Mouse (Mus musculus) ovary, postnatal 14 days (tissue): ENCODE results near the gene Als2.

Experiments used
- DNase-seq: peaks from one replicate; pipeline ENCODE4 v3.0.0; 2022; ENCODE audit warnings: low spot score

Gene Als2

DNA sequence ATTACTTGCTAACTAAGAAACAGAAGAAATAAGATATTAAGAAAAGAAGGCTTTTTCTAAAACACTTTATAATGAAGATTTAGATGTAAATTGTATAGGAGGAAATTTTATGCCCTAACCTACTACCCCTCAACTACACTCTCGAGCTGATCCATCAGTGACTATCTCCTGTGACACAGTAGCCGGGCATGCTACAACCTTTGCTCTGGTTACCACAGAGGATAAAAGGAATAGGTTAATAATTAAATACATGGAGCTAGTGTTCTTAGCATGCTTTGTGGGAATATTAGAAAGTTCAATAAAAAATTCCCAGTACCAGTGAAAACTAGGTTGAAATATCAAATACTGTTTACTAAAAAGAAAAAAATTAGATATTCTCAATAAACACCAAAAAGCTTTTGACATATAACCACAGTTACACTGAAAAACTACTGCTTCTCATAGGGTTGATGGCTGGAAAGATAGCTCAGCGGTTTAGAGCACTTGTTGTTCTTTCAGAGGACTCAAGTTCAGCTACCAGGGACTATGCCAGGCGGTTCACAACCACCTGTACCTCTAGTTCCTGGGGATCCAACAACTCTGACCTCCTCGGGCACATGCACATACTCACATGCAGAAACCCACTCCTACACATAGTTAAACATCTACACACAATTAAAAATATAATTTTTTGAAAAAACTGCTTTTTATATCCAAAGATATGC, 24.8 kb downstream of the Als2 start:
- no peak for DNase-seq

DNA sequence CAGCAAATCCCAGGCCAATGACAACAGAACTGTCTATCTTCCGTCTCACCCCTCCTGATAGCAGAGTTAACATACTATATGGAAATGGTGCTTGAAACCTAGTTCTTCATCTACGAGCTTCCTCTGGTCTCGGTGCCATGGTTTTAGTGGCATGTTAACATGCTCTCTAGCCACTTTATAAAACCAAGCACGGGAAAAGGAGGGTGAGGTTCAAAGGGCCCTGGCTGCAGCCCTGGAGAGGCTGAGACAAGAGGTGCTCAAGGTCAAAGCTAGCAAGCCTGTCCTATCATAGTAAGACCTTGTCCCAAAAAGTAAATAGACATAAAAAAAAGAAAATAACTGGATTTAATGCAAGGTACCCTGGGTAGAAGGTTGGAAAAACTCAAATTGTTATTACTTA, 25.4 kb downstream of the Als2 start:
- no peak for DNase-seq

DNA sequence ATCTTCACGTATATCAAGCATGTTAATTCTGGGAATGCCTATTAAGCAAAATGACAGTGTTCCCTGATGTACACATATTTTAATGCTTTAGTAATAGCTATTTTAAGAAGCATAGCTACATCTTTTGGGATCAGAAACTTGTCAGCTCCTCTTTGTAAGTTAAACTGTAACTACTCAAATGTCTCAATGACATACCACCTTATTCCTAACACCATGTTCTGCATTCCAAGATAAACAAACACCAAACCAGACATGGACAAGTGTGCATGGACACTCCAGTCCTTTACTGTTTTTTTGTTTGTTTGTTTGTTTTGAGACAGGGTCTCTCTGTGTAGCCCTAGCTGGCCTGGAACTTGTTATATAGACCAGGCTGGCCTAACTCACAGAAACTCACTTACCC, 28.7 kb downstream of the Als2 start:
- no peak for DNase-seq

DNA sequence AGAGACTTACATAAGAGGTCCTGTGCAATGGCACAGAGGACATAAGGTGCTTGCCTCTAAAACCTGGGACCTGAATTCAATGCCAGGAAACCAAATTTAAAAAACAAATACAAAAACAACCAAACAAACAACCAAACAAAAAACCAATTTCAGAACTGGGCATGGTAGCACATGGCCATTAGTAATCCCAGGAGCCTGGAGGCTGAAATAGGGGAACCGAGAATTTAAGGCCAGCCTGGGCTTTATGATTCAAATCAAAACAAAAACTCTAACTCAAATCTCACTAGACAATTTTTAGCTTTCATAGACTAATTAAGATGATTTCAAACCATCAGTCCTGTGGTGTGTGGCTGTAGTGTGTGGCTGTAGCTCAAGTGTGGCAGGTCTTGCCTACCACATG, 32.5 kb downstream of the Als2 start:
- no peak for DNase-seq

DNA sequence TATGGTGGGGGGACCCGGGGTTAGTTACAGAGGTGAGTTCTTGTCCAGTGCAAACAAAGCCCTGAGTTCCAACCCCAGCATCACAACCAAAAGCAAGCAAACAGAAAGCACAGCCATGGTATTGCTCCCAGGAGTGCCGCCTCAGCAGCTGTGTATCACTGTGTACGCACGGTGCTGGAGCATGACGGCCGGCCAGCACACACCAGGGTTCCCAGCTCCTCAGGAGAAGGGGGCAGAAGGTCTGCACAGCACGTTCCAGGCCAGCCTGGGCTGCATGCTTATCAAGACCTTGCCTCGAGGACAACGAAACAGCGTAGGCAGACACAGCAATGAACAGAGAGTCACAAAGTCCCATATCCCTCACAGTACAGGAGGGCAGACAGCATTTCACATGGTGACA, 34.7 kb downstream of the Als2 start:
- DNase-seq, result no peak

DNA sequence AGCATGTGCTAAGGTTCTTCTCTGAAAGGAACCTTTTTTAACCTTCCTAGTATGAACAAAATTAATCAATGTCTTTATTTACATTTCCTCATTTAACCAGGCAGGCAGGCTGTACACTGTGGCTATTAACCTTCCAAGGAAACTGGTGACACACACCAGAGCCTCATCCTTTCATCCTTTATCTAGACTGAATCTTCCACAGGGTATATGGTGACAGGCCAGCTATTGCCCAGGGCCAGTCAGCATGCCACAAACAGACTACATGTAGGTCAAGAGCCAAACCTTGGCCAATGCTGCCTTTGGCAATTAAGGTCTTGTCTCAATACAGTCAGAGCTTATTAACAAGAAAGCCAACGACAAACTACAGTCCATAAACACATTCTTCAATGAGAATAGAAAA, 35.5 kb downstream of the Als2 start:
- no peak for DNase-seq

DNA sequence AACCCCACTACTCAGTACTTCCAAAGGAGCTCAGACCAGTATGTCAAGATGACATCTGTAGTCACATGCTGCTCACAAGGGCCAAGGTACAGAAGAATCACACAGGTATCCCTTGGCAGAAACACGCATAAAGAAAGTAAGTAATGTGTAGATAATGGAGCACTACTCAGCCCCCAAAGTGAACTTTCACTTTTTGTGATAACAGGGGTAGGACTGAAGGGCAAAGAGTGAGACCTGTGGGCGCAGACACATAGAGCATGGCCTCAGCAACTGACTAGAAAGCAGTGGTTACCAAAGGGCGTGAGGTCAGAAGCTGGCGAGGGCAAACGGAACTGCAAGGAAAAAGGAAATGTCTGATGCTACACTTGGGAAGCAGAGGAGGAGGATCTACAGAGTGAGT, 36.1 kb downstream of the Als2 start:
- DNase-seq, result no peak

DNA sequence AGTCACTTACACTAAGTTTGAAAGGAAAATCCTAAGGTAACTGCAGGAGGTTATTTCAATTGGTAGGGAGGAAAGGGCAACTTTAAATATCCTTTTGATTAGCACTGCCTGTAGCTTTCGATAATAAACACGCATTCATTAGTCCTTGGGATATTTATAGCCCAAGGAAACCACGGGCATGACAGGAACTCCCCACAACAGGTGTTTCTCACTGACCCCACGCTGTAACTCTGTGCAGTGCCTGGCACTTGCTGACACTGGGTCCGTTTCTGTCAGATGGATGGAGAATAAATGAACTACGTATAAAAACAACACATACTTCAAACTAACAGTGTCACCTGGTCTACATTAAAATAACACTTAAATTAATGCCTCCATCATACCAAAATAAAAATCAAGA, 42.1 kb downstream of the Als2 start:
- DNase-seq, result no peak

DNA sequence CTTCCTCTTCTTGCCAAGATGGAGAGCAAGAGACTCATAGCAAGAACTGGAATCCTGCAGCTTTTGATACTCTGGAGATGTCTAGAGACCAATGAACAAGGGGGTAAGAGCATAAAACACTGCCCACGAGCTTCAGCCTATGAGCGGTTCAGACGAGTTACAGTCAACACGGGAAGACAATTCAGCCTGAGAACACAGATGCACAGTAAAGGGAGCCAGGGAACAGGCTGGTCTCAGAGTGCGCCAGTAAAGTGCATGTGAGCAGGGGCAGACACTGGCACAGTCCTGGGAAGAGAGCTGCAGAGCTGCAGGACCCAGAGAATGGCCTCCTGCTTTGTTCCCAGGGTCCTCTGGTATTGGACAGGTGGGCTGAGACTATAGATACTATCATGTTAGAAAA, 49.2 kb downstream of the Als2 start:
- DNase-seq, result no peak

DNA sequence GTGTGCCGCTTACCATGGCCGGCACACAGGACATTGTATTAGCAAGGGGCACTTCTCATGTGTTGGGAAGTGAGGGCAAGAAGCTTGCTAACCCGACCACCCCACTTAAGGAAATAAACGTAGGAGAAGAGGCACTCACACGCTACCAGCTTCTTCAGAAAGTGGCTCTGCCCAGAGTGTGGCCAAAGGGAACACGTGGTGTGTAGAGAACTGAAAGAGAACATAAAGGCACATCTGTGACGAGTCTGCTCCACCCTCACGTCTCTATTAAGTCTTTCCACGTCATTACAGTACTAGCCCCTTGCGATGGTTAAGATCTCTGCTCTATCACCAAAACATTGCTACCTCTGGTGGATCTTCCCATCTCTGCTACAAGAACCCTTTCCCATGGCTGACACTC, 50.7 kb downstream of the Als2 start:
- DNase-seq, result no peak

DNA sequence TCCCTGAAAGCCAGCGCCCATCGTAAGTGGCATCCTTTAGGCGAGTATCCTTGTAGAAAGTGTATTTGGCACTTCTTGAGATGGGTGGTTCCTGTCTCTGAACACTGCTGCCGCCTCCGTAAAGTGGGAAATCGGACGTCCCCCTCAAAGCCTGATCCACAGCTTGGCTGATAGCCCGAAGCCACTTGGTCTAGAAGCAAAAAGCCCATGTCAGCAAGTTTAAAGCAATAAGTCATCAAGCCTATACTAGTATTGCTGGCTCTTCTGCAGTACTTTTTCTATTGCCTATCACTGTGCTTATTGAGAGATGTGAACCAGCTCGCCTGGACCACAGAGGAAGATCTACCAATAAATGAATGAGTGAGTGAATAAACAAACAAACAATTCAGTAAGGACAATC, 51.6 kb downstream of the Als2 start:
- DNase-seq, result no peak

DNA sequence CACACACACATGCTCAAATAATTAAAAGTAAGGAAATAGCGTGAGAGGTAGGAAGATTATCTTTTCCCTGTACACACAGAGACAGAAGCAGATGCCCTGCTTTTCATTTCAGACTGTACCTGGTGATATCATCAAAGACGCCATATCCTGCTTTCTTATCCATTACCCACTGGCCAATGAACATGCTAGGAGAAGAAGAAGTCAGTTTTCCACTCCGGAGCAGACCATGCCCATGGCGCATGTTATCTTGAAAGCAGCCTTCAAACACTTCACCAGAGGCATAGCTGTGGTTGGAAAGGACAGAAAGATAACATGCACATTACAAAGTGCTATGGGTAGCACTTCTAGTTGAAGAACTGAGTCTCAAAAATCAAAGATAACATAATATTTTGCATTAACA, 54.0 kb downstream of the Als2 start:
- no peak for DNase-seq

DNA sequence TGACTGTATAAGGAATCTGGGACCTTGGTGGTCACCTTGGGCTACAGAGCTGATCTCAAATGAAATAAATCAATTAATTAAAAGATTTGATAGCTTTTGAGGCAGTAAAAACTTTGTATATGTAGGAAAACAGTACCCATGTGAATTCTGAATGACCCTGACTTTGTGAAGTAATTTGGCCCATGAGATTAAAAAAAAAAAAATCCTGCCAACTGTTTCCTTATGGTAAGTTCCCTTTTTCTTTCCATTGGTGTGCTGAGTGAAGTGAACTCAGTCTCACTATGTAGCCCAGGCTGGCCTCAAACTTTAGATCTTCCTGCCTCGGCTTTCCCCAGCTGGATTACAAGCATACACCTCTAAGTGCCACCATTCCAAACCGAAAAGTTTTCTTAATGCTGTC, 54.7 kb downstream of the Als2 start:
- no peak for DNase-seq

DNA sequence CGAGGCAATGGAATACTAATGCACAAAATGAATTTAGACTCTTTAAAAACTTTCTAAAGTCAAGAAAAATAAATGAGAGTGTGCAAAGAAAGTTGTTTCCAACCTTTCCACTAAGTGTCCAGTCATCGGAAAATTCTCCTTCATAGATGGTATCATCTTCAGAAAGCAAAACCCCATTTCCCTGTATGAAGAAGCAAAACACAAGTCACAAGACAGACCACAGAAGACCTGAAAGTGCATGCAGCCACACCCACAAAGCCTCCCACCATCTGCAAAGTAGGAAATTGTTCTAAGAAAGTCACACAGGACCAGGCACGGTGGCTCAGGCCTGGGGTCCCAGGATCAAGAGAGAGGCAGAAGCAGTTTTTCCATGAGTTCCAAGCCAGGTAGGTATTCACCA, 57.0 kb downstream of the Als2 start:
- no peak for DNase-seq

DNA sequence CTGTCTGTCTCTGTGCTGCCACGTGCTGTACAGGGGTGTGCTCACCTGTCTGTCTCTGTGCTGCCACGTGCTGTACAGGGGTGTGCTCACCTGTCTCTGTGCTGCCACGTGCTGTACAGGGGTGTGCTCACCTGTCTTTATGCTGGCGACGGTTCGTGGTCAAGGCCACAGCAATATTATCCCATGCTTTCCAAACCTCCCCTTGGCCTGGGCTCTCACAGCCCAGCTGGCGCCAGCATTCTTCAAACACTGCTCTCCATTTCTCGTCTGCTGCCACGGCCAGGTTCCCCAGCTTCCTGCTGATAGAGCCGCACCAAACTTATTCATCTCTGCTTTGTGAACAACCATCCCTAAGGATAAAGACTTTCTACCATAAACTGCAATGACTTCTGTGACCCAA, 58.6 kb downstream of the Als2 start:
- DNase-seq, result no peak

DNA sequence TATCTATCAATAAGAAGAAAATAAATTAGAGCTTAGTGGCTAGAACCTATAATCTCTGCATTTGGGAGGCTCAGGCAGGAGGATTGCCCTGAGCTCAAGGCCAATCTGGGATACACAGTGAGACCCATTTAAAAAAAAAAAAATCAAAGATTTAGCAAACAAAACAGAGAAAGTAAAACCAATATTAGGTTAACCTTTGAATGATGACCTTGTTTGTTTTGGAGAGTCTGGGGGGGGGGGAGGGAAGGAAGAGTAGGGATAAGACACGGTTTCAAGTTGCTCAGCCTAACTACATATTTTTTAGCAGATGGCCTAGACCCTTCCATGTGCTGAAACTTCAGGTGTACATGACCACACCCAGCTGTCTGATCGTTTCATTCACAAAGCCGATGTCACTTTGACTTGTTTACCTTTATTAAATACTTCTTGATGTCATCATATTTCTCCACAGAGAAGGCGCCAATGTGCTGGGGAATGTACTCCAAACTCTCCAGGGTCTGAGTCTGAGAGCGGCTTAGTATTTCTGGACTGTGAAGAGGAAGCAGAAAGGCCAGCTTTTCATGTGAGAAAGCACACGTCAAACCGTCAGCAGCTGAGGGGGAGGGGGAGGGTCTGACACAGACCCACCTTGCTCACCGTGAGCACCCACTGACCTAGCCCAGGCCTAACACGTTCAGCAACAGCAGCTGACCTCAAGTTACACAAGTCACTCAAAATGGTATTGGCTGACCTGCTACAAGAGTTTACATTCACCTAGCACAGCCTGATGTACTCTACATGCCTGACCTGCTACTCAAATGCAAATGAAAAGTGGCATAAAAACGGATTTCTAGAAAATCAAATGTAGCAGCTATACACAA, 62.3 kb downstream of the Als2 start:
- no peak for DNase-seq

DNA sequence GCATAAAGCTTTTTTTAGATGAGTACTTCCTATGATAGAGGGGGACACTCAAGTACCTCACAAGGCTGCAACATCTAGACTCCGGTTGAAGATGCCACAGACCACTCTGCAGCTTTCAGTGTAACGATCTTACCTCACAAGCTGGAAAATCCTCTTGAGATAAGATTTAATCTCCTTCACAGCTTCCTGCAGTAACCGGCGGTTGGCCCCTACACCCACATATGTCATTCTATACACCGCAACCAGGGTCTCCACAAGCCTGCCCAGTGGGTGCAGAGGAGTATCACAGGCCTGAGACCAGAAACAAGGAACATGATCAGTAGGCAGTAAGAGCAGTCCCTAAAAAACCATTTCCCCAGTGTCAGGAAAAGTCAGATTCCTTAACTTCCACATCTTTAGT, 64.0 kb downstream of the Als2 start:
- no peak for DNase-seq

DNA sequence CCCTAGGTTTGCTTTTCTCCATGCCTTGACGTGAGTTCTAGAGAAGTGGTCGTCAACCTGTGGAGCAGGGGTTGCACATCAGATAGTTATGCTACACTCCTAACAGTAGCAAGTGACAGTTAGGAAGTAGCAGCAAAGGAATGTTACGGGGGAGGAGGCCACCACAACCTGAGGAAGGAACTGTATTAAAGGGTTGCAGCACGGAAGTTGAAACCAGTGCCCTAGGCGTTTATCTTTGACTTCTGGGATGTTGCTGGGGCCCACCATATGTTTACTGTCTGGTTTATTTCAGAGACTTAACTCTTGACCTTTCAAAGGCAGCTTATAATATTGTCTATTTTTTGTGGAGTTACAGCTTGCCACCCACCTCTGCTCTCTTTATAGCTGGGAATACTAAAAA, 65.2 kb downstream of the Als2 start:
- DNase-seq, result no peak

DNA sequence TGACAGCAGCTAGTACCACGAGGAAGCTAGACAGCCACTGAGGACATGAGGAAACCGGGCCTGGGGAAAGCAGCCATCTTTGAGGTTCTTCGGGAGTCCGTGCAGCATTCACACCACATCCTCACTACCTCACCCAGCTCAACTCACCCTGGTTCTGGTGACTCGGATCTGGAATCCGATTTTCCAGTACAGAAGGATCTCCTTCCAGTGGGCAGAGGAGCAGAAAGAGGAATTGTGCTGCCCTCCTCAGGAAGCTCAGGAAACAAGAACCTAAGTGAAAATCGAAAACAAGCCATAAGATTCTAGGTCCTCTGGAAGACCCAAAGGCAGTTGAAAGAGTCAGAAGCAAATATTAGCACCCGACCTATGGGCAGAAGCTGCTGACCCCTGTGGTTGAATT, 66.7 kb downstream of the Als2 start:
- DNase-seq, result no peak

DNA sequence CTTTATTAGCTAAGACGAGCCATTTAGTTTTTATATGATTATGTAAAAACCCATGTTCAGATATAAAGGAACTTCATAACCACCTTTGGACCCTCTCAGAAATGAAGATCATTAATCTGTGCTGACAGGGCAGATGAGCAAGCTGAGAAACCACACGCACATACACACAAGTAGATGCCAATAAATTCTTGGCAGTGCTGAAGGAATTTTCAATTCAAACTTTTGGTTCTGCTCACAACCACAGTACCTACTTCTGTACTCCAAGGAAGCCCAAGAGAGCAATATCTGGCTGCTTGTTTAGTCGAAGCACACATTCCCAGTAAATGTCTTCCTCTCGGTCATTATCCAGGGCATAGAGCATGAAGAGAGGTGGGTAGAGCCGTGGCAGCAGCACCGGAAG, 67.4 kb downstream of the Als2 start:
- DNase-seq, result no peak

DNA sequence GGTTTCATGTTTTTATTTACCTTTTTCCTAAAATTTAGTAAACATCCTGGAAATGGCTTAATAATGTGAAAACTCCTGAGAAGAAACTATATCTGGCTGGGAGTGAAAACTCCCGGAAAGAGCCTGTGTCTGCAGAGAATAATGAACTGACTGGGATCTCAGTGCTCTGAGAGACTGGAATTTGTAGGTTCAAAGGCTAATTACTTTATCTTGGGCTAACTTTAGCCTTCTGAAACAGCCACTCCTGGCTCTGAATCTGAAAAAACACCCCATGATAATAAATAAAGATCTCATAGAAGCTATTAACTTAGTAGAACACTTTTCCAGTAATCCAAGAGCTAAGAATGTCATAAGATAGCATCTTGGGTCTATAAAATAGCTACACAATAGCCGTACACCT, 68.5 kb downstream of the Als2 start:
- DNase-seq, result no peak

DNA sequence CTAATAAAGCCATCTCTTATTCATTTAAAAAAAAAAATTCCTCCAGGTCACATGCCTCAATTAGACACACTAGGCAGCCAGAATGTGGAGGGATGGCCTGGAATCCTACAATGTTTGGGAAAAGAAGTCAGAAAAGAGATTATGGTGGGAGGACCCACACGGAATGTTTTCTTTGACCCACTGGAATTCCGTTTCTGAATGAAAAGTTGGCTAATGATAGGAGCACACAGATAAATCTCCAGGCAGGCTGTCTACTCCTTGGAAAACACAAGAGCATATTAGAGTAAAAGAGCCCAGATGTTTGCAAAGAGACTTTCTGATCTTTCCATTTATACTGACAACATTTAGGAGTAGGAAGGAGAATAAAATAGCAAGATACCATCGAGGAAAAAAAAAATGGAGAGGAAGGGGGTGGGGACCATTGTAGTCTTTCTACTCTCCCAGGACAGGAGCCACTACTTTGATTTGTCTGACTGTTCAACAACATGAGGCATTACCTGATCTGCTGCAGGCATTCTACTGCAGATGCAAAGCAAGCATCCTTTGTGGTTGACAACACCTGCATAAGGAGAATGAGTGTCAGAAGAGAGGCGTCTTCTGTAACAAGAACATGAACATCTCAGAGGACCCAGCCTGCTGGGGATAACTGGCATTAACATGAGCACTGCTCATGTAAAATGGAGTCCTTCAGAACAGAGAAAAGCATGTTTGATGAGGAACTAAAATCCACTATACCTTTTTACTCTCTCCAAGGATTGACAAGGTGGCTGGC, 69.2 kb downstream of the Als2 start:
- no peak for DNase-seq

DNA sequence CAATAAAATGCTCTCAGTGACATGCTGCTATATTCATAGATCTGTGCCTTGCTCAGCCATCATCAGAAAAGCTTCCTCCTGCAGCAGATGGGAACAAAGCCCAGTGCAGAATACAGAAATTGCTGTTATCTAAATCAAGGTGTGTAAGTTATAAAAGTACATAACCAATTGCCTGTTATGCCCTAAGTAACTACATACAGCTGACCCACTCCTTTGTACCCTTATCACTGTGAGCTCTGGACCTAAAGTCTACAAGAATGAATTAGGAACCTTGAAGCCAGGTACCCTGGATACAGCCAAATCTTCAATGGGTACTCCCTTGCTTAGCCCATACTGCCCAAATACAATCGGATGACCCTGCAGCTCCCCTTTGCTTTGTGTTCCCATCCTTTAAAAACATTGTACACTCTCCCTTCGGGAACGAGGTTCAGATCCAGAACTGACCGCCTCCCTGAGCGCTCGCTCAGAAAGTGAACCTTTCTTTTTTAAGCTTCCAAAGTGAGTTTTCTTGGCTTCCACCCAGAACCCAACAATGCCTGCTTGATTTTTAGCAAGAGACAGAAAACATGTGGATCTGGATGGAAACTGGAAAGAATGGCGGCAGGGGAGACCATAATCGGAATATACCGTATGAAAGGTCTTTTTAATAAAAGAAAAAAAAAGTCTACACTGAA, 70.7 kb downstream of the Als2 start:
- no peak for DNase-seq
